Mouse (Mus musculus): ENCODE results near the gene Fli1. TPM values are rescaled to one million over a fixed set of nuclear protein-coding genes. Genes with fewer than 3 reads are reported as not detected.

Gene Fli1
- polyA plus RNA-seq, 1 experiment from 2014 or later: 15.0 TPM

DNA sequence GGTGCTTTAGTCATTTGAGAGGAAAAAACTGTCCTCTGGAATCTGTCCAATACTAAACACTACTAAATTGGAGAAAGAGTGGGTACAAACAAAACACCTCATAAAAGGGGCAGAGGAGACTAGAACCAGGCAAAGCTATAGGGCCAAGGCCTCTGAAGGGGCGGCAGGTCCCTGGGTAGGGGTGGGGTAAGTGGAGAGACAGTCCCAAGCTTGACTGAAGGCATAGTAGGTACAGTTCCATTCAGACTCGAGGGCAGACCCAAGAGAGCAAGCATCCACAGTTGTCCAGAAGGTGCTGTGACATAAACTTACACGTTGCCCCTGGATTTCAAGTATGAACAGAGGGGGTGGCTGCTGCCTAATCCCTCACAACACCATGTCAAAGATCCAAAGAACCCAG lies 99.5 kb downstream of the Fli1 start:
- H3K4me3 ChIP-seq (ENCODE audit: low read depth, low read length): no peak overlapping the region
- H3K4me1 ChIP-seq (replicated peaks; ENCODE audit: control insufficient read depth, insufficient read depth, low read length): no peaks in the 10 kb centered on the region
- H3K4me2 ChIP-seq (ENCODE audit: low read length): no peak overlapping the region
- H3K27ac ChIP-seq (ENCODE audit: low read depth): no peak overlapping the region
- no peak overlapping the region for H3K9ac ChIP-seq (ENCODE audit: low read length)
- no peaks in the 10 kb centered on the region for H3K36me3 ChIP-seq (ENCODE audit: control insufficient read depth, insufficient read depth, low read length)
- H3K9me3 ChIP-seq (ENCODE audit: control insufficient read depth, low read length): no peaks in the 10 kb centered on the region
- ATAC-seq (replicated peaks; ENCODE audit: low FRiP score, low TSS enrichment, low read depth) (no peak), DNase-seq (ENCODE audit: low spot score) (no peak)
- 70% methylated on average over 3 of the region's 3 CpGs for WGBS
- no peaks in the 10 kb centered on the region for H3K27me3 ChIP-seq (replicated peaks; ENCODE audit: control insufficient read depth, insufficient read depth, low read length)

DNA sequence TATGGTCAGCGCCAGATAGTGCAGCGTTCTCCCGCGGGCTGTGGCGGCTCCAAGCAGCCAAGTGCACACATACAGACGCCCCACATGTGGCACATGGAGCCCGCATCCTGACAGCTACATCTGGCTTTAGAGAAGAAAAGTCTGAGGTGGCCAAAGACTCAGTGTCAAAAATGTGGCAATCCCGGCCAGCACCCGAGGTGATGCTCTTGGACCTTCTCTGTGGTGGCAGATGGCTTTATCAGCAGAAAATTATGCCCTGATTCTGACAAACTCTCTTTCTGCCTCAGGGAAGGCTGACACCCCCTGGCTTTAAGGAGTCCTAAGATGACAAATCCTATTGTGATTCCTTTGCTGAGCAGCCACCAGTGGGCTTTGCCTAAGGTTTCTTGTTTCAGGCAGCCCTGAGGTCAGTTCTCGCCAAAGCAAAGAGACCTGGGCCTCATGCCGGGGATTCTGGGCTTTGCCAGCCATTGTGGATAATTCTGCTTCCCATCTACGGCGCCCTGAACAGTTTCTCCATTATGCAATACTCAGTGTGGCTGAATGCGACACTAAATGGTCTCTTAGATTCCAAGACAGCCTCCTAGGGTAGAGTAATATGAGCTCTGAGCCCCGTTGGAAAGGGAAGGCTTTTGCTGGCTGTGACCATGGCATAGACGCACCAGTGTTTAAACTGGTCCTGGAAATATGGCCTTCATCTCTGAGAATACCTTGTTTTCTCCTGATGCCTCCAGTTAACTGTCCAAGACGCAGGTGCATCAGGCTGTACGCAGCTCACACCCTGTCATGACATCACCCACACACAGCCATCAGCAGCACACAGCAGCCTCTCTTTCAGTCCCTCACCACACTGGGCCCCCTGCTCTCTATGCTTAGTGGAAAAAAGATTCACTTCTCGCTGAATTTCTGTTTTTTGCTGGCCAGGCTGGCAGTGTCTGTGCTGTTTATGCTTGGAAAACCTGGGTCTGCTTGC lies 108.1 kb downstream of the Fli1 start:
- DNase-seq (ENCODE audit: low spot score) (no peak), ATAC-seq (replicated peaks; ENCODE audit: low FRiP score, low TSS enrichment, low read depth) (no peak)
- peaks cover 5% of the 10 kb centered on the region; the same call in 1 of the 2 replicates for H3K36me3 ChIP-seq (ENCODE audit: control insufficient read depth, insufficient read depth, low read length)
- H3K4me3 ChIP-seq (ENCODE audit: low read depth, low read length): no peak overlapping the region
- no peak overlapping the region for H3K27ac ChIP-seq (ENCODE audit: low read depth)
- no peak overlapping the region for H3K4me2 ChIP-seq (ENCODE audit: low read length)
- H3K4me1 ChIP-seq (replicated peaks; ENCODE audit: control insufficient read depth, insufficient read depth, low read length): 0 out of 2 replicates have a peak, but pooled peaks cover 2% of the 10 kb centered on the region
- no peaks in the 10 kb centered on the region for H3K9me3 ChIP-seq (ENCODE audit: control insufficient read depth, low read length)
- no peaks in the 10 kb centered on the region for H3K27me3 ChIP-seq (replicated peaks; ENCODE audit: control insufficient read depth, insufficient read depth, low read length)
- 83% methylated on average over 19 of the region's 19 CpGs for WGBS
- no peak overlapping the region for H3K9ac ChIP-seq (ENCODE audit: low read length)

GRCm38 (mm10) chr9:32431061-32431460 lies 111.6 kb downstream of the Fli1 start:
- H3K27ac ChIP-seq (ENCODE audit: low read depth): no peak overlapping the region
- H3K4me3 ChIP-seq (ENCODE audit: low read depth, low read length): no peak overlapping the region
- H3K4me1 ChIP-seq (replicated peaks; ENCODE audit: control insufficient read depth, insufficient read depth, low read length): 0 out of 2 replicates have a peak, but pooled peaks cover 2% of the 10 kb centered on the region
- no peak overlapping the region for H3K4me2 ChIP-seq (ENCODE audit: low read length)
- peaks cover 5% of the 10 kb centered on the region; the same call in 1 of the 2 replicates for H3K36me3 ChIP-seq (ENCODE audit: control insufficient read depth, insufficient read depth, low read length)
- ATAC-seq (replicated peaks; ENCODE audit: low FRiP score, low TSS enrichment, low read depth) (no peak), DNase-seq (ENCODE audit: low spot score) (no peak)
- H3K27me3 ChIP-seq (replicated peaks; ENCODE audit: control insufficient read depth, insufficient read depth, low read length): no peaks in the 10 kb centered on the region
- no peak overlapping the region for H3K9ac ChIP-seq (ENCODE audit: low read length)
- H3K9me3 ChIP-seq (ENCODE audit: control insufficient read depth, low read length): no peaks in the 10 kb centered on the region
- 74% methylated on average over 3 of the region's 3 CpGs for WGBS

DNA sequence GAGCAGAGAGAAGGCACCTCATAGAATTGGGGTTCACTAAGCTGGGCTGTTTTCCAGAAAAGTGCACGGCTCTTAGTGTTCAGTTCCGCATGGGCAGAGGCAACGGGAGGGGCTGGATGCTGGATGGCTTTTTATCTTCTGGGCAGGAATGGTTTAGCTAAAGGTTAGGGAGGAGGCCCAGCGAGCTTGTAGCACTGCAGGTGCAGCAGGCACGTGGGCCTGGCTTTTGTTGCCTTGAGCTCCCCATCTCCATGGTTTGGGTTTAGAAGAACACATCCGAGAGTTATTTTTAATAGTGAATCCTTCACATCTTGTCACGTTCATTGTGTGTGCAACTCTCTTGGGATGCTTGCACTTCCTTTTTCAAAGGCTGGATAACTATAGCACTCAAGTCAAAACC lies 117.3 kb downstream of the Fli1 start:
- H3K4me1 ChIP-seq (replicated peaks; ENCODE audit: control insufficient read depth, insufficient read depth, low read length): no peaks in the 10 kb centered on the region
- no peaks in the 10 kb centered on the region for H3K27me3 ChIP-seq (replicated peaks; ENCODE audit: control insufficient read depth, insufficient read depth, low read length)
- no peaks in the 10 kb centered on the region for H3K9me3 ChIP-seq (ENCODE audit: control insufficient read depth, low read length)
- H3K9ac ChIP-seq (ENCODE audit: low read length): no peak overlapping the region
- H3K27ac ChIP-seq (ENCODE audit: low read depth): no peak overlapping the region
- no peak overlapping the region for H3K4me3 ChIP-seq (ENCODE audit: low read depth, low read length)
- ATAC-seq (replicated peaks; ENCODE audit: low FRiP score, low TSS enrichment, low read depth): no peak
- H3K4me2 ChIP-seq (ENCODE audit: low read length): no peak overlapping the region
- WGBS: 81% methylated on average over 7 of the region's 7 CpGs
- H3K36me3 ChIP-seq (ENCODE audit: control insufficient read depth, insufficient read depth, low read length): peaks cover 18% of the 10 kb centered on the region
- no peak for DNase-seq (ENCODE audit: low spot score)

DNA sequence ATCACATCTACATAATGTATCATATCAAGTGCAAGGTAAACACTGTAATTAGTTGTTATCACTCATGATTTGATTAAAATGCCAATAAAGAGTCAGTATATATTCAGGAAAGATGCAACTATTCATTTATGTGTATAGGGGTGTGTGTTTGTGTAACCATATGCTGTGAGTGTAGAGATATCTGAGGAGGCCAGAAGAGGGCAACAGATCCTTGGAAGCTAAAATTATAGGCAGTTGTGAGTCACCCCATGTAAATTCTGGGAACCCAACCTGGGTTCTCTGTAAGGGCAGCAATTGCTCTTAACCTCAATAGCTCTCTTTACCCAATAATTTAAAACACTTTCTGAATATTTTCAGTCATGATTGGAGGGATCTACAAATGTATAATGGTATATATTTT lies 122.0 kb downstream of the Fli1 start:
- Histone ChIP-seq H3K27ac (ENCODE audit: low read depth) (no peak overlapping the region), H3K4me2 (ENCODE audit: low read length) (no peak overlapping the region), H3K36me3 (ENCODE audit: control insufficient read depth, insufficient read depth, low read length) (peaks cover 18% of the 10 kb centered on the region), H3K4me3 (ENCODE audit: low read depth, low read length) (no peak overlapping the region), H3K9ac (ENCODE audit: low read length) (no peak overlapping the region), H3K9me3 (ENCODE audit: control insufficient read depth, low read length) (no peaks in the 10 kb centered on the region), H3K27me3 (replicated peaks; ENCODE audit: control insufficient read depth, insufficient read depth, low read length) (no peaks in the 10 kb centered on the region), H3K4me1 (replicated peaks; ENCODE audit: control insufficient read depth, insufficient read depth, low read length) (no peaks in the 10 kb centered on the region)
- DNase-seq (ENCODE audit: low spot score): no peak
- no peak for ATAC-seq (replicated peaks; ENCODE audit: low FRiP score, low TSS enrichment, low read depth)

GRCm38 (mm10) chr9:32417466-32418116 lies 125.1 kb downstream of the Fli1 start:
- H3K4me3 ChIP-seq (ENCODE audit: low read depth, low read length): no peak overlapping the region
- H3K36me3 ChIP-seq (ENCODE audit: control insufficient read depth, insufficient read depth, low read length): peaks cover 8% of the 10 kb centered on the region; the same call in 1 of the 2 replicates
- H3K9me3 ChIP-seq (ENCODE audit: control insufficient read depth, low read length): no peaks in the 10 kb centered on the region
- no peak overlapping the region for H3K4me2 ChIP-seq (ENCODE audit: low read length)
- no peak overlapping the region for H3K9ac ChIP-seq (ENCODE audit: low read length)
- 48% methylated on average over 8 of the region's 8 CpGs for WGBS
- H3K4me1 ChIP-seq (replicated peaks; ENCODE audit: control insufficient read depth, insufficient read depth, low read length): peaks cover 9% of the 10 kb centered on the region; the same call in 1 of the 2 replicates
- H3K27ac ChIP-seq (ENCODE audit: low read depth): no peak overlapping the region
- DNase-seq (ENCODE audit: low spot score) (no peak), ATAC-seq (replicated peaks; ENCODE audit: low FRiP score, low TSS enrichment, low read depth) (no peak)
- no peaks in the 10 kb centered on the region for H3K27me3 ChIP-seq (replicated peaks; ENCODE audit: control insufficient read depth, insufficient read depth, low read length)

GRCm38 (mm10) chr9:32415952-32416351 lies 126.7 kb downstream of the Fli1 start:
- Histone ChIP-seq H3K9me3 (ENCODE audit: control insufficient read depth, low read length) (no peaks in the 10 kb centered on the region), H3K9ac (ENCODE audit: low read length) (no peak overlapping the region), H3K4me3 (ENCODE audit: low read depth, low read length) (no peak overlapping the region), H3K36me3 (ENCODE audit: control insufficient read depth, insufficient read depth, low read length) (no peaks in the 10 kb centered on the region; the same call in 1 of the 2 replicates), H3K4me2 (ENCODE audit: low read length) (no peak overlapping the region), H3K27ac (ENCODE audit: low read depth) (no peak overlapping the region), H3K27me3 (replicated peaks; ENCODE audit: control insufficient read depth, insufficient read depth, low read length) (no peaks in the 10 kb centered on the region), H3K4me1 (replicated peaks; ENCODE audit: control insufficient read depth, insufficient read depth, low read length) (peaks cover 9% of the 10 kb centered on the region; the same call in 1 of the 2 replicates)
- ATAC-seq (replicated peaks; ENCODE audit: low FRiP score, low TSS enrichment, low read depth): no peak
- DNase-seq (ENCODE audit: low spot score): no peak
- WGBS: 91% methylated on average over 3 of the region's 3 CpGs

- WGBS: 70% methylated on average over 1 of the region's 1 CpGs
These were observed 127.7 kb downstream of the Fli1 start for GRCm38 (mm10) chr9:32414956-32415355.

More at GRCm38 (mm10) chr9:32414956-32415355, 127.7 kb downstream of the Fli1 start:
- H3K4me2 ChIP-seq (ENCODE audit: low read length): no peak overlapping the region
- no peaks in the 10 kb centered on the region for H3K9me3 ChIP-seq (ENCODE audit: control insufficient read depth, low read length)
- H3K27ac ChIP-seq (ENCODE audit: low read depth): no peak overlapping the region
- no peaks in the 10 kb centered on the region for H3K36me3 ChIP-seq (ENCODE audit: control insufficient read depth, insufficient read depth, low read length)
- ATAC-seq (replicated peaks; ENCODE audit: low FRiP score, low TSS enrichment, low read depth): no peak
- no peak for DNase-seq (ENCODE audit: low spot score)
- no peak overlapping the region for H3K4me3 ChIP-seq (ENCODE audit: low read depth, low read length)
- H3K27me3 ChIP-seq (replicated peaks; ENCODE audit: control insufficient read depth, insufficient read depth, low read length): no peaks in the 10 kb centered on the region
- peaks cover 9% of the 10 kb centered on the region; the same call in 1 of the 2 replicates for H3K4me1 ChIP-seq (replicated peaks; ENCODE audit: control insufficient read depth, insufficient read depth, low read length)
- no peak overlapping the region for H3K9ac ChIP-seq (ENCODE audit: low read length)

All from intestine, embryonic 14.5 days (tissue).